8 mouse cellular contexts compared by ENCODE assay signal in genomic region chr1:80218268-80218667, GRCm38 (mm10). TPM values are rescaled to one million over a fixed set of nuclear protein-coding genes. Genes with fewer than 3 reads are reported as not detected.
DNase-seq lines count a peak whose midpoint lies in the region; ATAC-seq and TF ChIP-seq lines count a peak whose summit lies in the region.

Gene Fam124b (minus strand): TSS chr1:80218473.

- no peak within 1 kb of the TSS for H3K9ac ChIP-seq in heart, postnatal 0 days (replicated peaks; ENCODE audit: low read depth, low read length)

- peak; percentile 92 for ATAC-seq in heart, postnatal 0 days (ENCODE audit: insufficient read depth, low read depth)

- no peaks in the 10 kb centered on the region for H3K36me3 ChIP-seq in heart, postnatal 0 days (replicated peaks; ENCODE audit: control insufficient read depth, insufficient read depth, low read length)

- TF ChIP-seq EP300 in heart, postnatal 0 days (IDR thresholded peaks at IDR 0.05; ENCODE audit: low read depth), result peak; percentile 100

- peak within 1 kb of the TSS; percentile 64 for H3K27ac ChIP-seq in heart, postnatal 0 days (ENCODE audit: low read depth)

- intact Hi-C loops in left cerebral cortex, postnatal 4 days (cut with DNase I), result no loop called here

- no peak within 1 kb of the TSS for H3K4me2 ChIP-seq in heart, postnatal 0 days (ENCODE audit: low read depth, low read length)

- no peak within 1 kb of the TSS for H3K4me3 ChIP-seq in heart, postnatal 0 days (ENCODE audit: low read depth, low read length)

- H3K9me3 ChIP-seq in heart, postnatal 0 days (replicated peaks; ENCODE audit: control insufficient read depth, low read length), result no peaks in the 10 kb centered on the region

- DNase-seq in B cell, adult 2 months, result peak; percentile 25 to 28
- DNase-seq in c-Kit-positive CD71-positive TER-119-positive erythroid progenitor cells, embryonic 14.5 days (ENCODE audit: low spot score), result peak; percentile 6
- DNase-seq in heart, postnatal 0 days (ENCODE audit: low spot score), result peak; percentile 76
- DNase-seq in kidney, postnatal 36 days, result peak; percentile 13 to 46
- peak; percentile 3 to 28 for DNase-seq in natural killer cell, adult 2 months (ENCODE audit: low spot score in 2 of 2)
- no peak for DNase-seq in urinary bladder, adult 2 months (ENCODE audit: low spot score)
- no peak for DNase-seq in adrenal gland, adult (ENCODE audit: inconsistent age in 2 of 2, low spot score in 1 of 2)
- DNase-seq in left cerebral cortex, postnatal 4 days, result no peak

- TF ChIP-seq CTCF in heart, postnatal 0 days (IDR thresholded peaks at IDR 0.05; ENCODE audit: low read depth), result no peak

- no peaks in the 10 kb centered on the region for H3K4me1 ChIP-seq in heart, postnatal 0 days (ENCODE audit: control insufficient read depth, insufficient read depth)

- H3K27me3 ChIP-seq in heart, postnatal 0 days (ENCODE audit: control insufficient read depth, insufficient read depth, low read length), result no peaks in the 10 kb centered on the region

- WGBS in heart, postnatal 0 days, result 55% methylated on average over 6 of the region's 6 CpGs

RNA-seq across cellular contexts. Expression of gene Fam124b, which starts in this region (rescaled TPM):
- 0.15 and 2.7 TPM in 2 replicates for total RNA-seq in heart, postnatal 0 days (2014; rRNA removed; ENCODE audit: low replicate concordance)
- polyA plus RNA-seq in heart, postnatal 0 days (2015; fragmentation: Nextera tagmentation; extraction: Ambion mirVana), result 0.81 and 0.86 TPM in 2 replicates
- polyA plus RNA-seq in urinary bladder, adult 2 months (2012; rRNA removed), result 0.01 and 0.06 TPM in 2 replicates
- 1 to 10 TPM; 1.5 to 1.8 TPM for total RNA-seq in left cerebral cortex, postnatal 4 days (2021)

Comparison
In these comparisons a context has a peak if more than half of its experiments do, and no peak if none do; other contexts are left out.
1. DNase-seq: peak in B cell, adult 2 months (2 of 2), c-Kit-positive CD71-positive TER-119-positive erythroid progenitor cells, embryonic 14.5 days (single experiment), heart, postnatal 0 days (single experiment), kidney, postnatal 36 days (2 of 2) and natural killer cell, adult 2 months (2 of 2); none in urinary bladder, adult 2 months (single experiment), adrenal gland, adult (0 of 2) and left cerebral cortex, postnatal 4 days (single experiment).